Mouse (Mus musculus) midbrain, embryonic 10.5 days (tissue): ENCODE data around the gene Mob1a. TPM values are rescaled to one million over a fixed set of nuclear protein-coding genes. Genes with fewer than 3 reads are reported as not detected.

Source experiments
- DNase-seq: peaks from one replicate; pipeline ENCODE4 v3.0.0-alpha.2; 2017; ENCODE audit warnings: low spot score
- H3K27ac ChIP-seq: fragments of 300-500 bp; sonication (generic); replicated peaks from 2 replicates; pipeline ENCODE4 v1.5.1; 2016; ENCODE audit warnings: mild to moderate bottlenecking
- H3K27me3 ChIP-seq: fragments of 300-500 bp; sonication (generic); 2 replicates; pipeline ENCODE4 v1.6.1; 2016; ENCODE audit warnings: low read depth, mild to moderate bottlenecking; ENCODE audit not compliant: poor library complexity, severe bottlenecking
- H3K36me3 ChIP-seq: fragments of 300-500 bp; sonication (generic); 2 replicates; pipeline ENCODE4 v1.6.1; 2016; ENCODE audit warnings: mild to moderate bottlenecking, moderate library complexity
- H3K4me1 ChIP-seq: fragments of 300-500 bp; sonication (generic); 2 replicates; pipeline ENCODE4 v1.6.1; 2016
- H3K4me3 ChIP-seq: fragments of 300-500 bp; sonication (generic); 2 replicates; pipeline ENCODE4 v1.5.1; 2016; ENCODE audit warnings: mild to moderate bottlenecking, moderate library complexity
- H3K9me3 ChIP-seq: fragments of 300-500 bp; sonication (generic); replicated peaks from 2 replicates; pipeline ENCODE4 v1.6.1; 2016; ENCODE audit warnings: mild to moderate bottlenecking
- WGBS: fragments of 180-500 bp; shearing (Covaris S2); methylation state at CpG from one replicate; pipeline ENCODE4 v1.1.7; 2016; 5-methylcytosine and 5-hydroxymethylcytosine counted together
- polyA plus RNA-seq: library from polyadenylated mRNA; unstranded; fragments of >200 nt; fragmentation: Nextera tagmentation; extraction: Ambion mirVana; gene quantifications from 2 replicates; pipeline ENCODE4 v1.2.1, GENCODE M21; 2016

Gene Mob1a
- 60.4 and 61.5 TPM in 2 replicates for polyA plus RNA-seq

- 2% methylated on average over 61 of the region's 65 CpGs for WGBS
- peak; percentile 94 for DNase-seq
These were observed at the start of gene Mob1a, which contains the start of gene Mthfd2 for GRCm38 (mm10) chr6:83325525-83326393. Mob1a (plus strand) TSS chr6:83326016. Mthfd2 (minus strand) TSS chr6:83325908.

GRCm38 (mm10) chr6:83277151-83277550 is 48.7 kb upstream of the Mob1a start:
- no peak for DNase-seq
- Histone ChIP-seq H3K36me3 (no peaks in the 10 kb centered on the region), H3K4me1 (no peaks in the 10 kb centered on the region), H3K9me3 (no peaks in the 10 kb centered on the region), H3K4me3 (no peak overlapping the region), H3K27ac (no peak overlapping the region), H3K27me3 (no peaks in the 10 kb centered on the region)
- WGBS, result 68% methylated on average over 13 of the region's 13 CpGs

More at GRCm38 (mm10) chr6:83325525-83326393, at the start of gene Mob1a, which contains the start of gene Mthfd2:
- no peaks in the 10 kb centered on the region for H3K9me3 ChIP-seq
- no peaks in the 10 kb centered on the region for H3K27me3 ChIP-seq
- H3K4me3 ChIP-seq, result peak within 1 kb of the TSS; percentile 97
- peak within 1 kb of the TSS; percentile 98 for H3K27ac ChIP-seq
- peaks cover 24% of the 10 kb centered on the region for H3K36me3 ChIP-seq
- H3K4me1 ChIP-seq, result peaks cover 22% of the 10 kb centered on the region

- H3K27ac ChIP-seq, result no peak overlapping the region
- no peaks in the 10 kb centered on the region for H3K4me1 ChIP-seq
- 22% methylated on average over 2 of the region's 2 CpGs for WGBS
- H3K27me3 ChIP-seq, result no peaks in the 10 kb centered on the region
- no peak for DNase-seq
- H3K36me3 ChIP-seq, result no peaks in the 10 kb centered on the region
- no peaks in the 10 kb centered on the region for H3K9me3 ChIP-seq
- H3K4me3 ChIP-seq, result no peak overlapping the region
These were observed 46.9 kb upstream of the Mob1a start for GRCm38 (mm10) chr6:83278881-83279280.

DNA sequence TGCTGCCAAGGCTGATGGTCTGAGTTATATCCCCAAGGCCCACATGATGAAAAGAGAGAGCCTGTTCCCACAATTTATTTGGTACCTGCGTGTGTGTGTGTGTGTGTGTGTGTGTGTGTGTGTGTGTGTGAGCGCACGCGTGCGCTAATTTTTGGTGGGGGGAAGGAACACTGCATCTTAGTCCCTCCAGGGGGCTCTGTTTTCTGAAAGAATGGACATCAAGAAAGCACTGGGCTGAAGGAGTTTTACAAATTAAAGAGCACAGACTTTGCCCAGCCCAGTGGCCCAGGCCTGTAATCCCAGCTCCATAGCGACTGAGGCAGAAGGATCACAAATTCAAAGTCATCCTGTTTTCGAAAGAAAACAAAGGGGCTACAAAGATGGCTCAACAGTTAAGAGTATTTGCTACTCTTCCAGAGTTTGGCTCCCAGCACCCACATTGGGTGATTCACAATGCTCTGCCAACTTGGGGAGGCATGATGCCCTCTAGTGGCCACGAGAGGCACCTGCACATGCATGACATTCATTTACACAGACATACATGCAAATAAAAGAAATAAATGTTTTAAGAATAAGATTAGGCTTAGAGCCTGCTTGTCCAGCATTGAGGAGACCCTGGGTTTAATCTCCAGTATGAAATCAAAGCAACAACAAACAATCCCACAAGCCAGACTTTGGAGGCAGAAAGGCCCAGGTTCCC is 45.4 kb upstream of the Mob1a start:
- 76% methylated on average over 8 of the region's 8 CpGs for WGBS
- Histone ChIP-seq H3K27me3 (no peaks in the 10 kb centered on the region), H3K36me3 (no peaks in the 10 kb centered on the region), H3K27ac (no peak overlapping the region), H3K4me1 (no peaks in the 10 kb centered on the region), H3K4me3 (no peak overlapping the region), H3K9me3 (no peaks in the 10 kb centered on the region)
- DNase-seq, result no peak

DNA sequence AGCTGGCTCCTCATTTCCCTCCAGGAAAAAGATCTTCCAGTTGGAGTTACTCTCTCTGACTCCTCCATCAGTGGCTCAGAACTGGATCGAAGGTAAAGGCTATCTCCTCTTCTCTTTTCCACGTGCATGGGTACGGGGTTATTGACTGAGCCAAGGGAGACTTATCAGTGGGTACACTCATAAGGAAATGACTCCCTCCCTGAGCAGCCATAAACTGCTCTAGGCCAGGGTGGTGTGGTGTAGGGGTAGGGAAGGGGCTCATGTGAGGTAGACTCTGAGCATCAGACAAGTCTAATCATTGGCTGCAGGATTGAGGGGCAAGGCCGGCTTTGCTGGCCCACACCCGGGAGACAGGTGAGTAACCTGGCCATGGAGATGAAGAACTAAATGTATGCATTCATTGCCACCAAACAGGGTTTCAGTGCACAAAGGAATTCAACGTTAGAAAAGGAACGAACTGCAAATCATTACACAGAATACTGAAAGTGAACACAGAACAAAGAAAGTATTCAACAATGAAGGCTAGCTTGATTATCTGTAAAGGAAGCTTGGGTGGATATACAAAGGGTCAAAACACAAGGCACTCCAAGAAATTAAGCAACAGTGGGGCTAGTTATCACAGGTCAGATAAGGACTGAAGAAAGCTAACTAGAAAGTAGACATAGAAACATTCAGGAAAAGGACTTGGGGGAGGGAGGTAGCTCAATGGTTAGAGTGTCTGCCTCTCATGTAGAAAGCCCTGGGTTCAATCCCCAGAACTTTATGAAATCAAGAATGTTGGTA is 25.2 kb upstream of the Mob1a start:
- H3K9me3 ChIP-seq, result no peaks in the 10 kb centered on the region
- H3K27ac ChIP-seq, result no peak overlapping the region
- H3K4me3 ChIP-seq, result no peak overlapping the region
- no peak for DNase-seq
- 90% methylated on average over 7 of the region's 7 CpGs for WGBS
- H3K36me3 ChIP-seq, result peaks cover 22% of the 10 kb centered on the region
- H3K27me3 ChIP-seq, result no peaks in the 10 kb centered on the region
- H3K4me1 ChIP-seq, result peaks cover 10% of the 10 kb centered on the region

DNA sequence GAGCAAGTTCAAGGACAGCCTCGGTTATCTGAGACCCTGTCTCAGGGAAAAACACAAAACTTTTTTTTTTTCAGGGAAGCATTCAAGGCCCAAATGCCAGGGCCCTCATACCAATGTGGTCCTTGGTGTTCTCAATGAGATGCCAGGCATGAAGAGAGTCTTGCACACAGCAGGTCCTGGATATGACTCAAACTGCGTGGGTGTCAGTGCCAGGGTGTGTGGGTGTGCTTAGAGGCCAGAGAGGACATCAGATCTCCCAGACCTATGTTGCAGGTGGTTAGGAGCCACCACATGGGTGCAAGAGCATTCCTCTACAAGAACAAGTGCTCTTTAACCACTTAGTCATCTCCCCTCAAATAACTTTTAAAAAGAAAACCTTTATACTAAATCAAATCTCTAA is 24.5 kb upstream of the Mob1a start:
- Histone ChIP-seq H3K36me3 (peaks cover 28% of the 10 kb centered on the region), H3K27me3 (no peaks in the 10 kb centered on the region), H3K27ac (no peak overlapping the region), H3K9me3 (no peaks in the 10 kb centered on the region), H3K4me1 (peaks cover 10% of the 10 kb centered on the region), H3K4me3 (no peak overlapping the region)
- DNase-seq, result no peak
- 96% methylated on average over 2 of the region's 2 CpGs for WGBS

GRCm38 (mm10) chr6:83302264-83302663 is 23.6 kb upstream of the Mob1a start:
- 86% methylated on average over 5 of the region's 5 CpGs for WGBS
- DNase-seq, result no peak
- Histone ChIP-seq H3K9me3 (no peaks in the 10 kb centered on the region), H3K4me3 (no peak overlapping the region), H3K27me3 (no peaks in the 10 kb centered on the region), H3K36me3 (peaks cover 38% of the 10 kb centered on the region), H3K4me1 (no peaks in the 10 kb centered on the region), H3K27ac (no peak overlapping the region)

DNA sequence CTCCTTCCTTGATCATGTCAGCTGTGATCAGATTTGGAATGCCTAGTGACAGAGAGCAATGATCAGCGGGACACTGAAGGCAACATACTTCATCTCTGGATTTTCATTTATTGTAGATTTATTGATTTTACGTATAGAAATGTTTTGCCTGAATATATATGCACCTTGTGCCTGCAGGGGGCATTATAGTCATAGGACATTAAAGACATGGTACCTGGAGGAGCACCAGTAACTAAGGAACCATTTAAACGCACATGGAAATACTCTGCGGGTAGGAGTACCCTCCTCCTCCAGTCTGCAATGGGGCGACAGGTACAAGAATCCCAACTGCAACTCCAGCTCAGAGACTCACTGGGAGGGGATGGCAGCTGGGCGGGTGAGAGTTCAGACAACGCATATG is 16.8 kb upstream of the Mob1a start:
- 94% methylated on average over 7 of the region's 7 CpGs for WGBS
- Histone ChIP-seq H3K27me3 (no peaks in the 10 kb centered on the region), H3K9me3 (no peaks in the 10 kb centered on the region), H3K4me3 (no peak overlapping the region), H3K36me3 (peaks cover 93% of the 10 kb centered on the region), H3K4me1 (no peaks in the 10 kb centered on the region), H3K27ac (no peak overlapping the region)
- no peak for DNase-seq

- H3K27me3 ChIP-seq, result no peaks in the 10 kb centered on the region
- H3K4me1 ChIP-seq, result peaks cover 15% of the 10 kb centered on the region
- no peak overlapping the region for H3K27ac ChIP-seq
- H3K9me3 ChIP-seq, result no peaks in the 10 kb centered on the region
- DNase-seq, result no peak
- WGBS, result 93% methylated on average over 11 of the region's 11 CpGs
- no peak overlapping the region for H3K4me3 ChIP-seq
- H3K36me3 ChIP-seq, result peaks cover 72% of the 10 kb centered on the region
These were observed 14.6 kb upstream of the Mob1a start for GRCm38 (mm10) chr6:83311206-83311605.

DNA sequence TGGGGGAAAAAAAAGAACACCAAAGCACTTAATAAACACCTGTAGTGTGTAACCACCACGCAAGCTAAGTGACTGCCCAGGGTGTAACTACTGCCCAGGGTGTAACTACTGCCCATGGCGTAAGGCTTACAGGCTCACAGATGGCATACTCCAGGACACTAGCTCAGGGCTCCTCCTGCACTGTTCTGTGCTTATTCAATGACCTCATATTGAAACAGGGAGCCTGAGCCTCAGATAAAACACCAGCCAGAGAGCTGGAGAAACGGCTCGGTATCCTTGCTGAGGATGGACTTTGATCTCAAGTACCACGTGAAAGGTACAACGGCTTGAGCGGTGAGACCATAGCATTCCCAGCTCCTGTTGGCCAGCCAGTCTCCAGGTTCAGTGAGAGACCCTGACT is 13.8 kb upstream of the Mob1a start:
- no peak overlapping the region for H3K27ac ChIP-seq
- H3K27me3 ChIP-seq, result no peaks in the 10 kb centered on the region
- H3K9me3 ChIP-seq, result no peaks in the 10 kb centered on the region
- whole genome bisulfite sequencing, result 94% methylated on average over 7 of the region's 7 CpGs
- peaks cover 24% of the 10 kb centered on the region for H3K4me1 ChIP-seq
- DNase-seq, result no peak
- H3K4me3 ChIP-seq, result no peak overlapping the region
- peaks cover 64% of the 10 kb centered on the region for H3K36me3 ChIP-seq

DNA sequence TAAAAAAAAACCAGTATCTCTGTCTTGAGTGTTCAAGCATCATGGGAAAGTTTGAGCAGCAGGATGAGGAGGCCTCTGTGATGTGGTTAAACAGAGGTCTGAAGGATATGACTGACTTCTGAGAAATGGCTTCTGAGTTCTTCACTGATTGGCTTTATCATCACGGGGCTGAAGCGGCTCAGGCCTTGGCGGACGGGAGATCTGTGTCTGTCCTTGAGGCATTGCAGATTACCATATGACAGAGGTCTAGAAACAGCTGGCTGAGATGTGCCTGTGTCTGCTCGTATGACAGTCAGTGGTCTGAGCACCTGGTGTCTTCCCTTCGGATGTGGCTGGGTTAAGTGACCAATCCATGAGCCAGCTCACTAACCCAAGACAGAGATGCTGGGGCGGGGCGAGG is 13.3 kb upstream of the Mob1a start:
- no peaks in the 10 kb centered on the region for H3K27me3 ChIP-seq
- WGBS, result 91% methylated on average over 8 of the region's 8 CpGs
- no peak overlapping the region for H3K27ac ChIP-seq
- peaks cover 59% of the 10 kb centered on the region for H3K36me3 ChIP-seq
- DNase-seq, result no peak
- peaks cover 25% of the 10 kb centered on the region for H3K4me1 ChIP-seq
- H3K4me3 ChIP-seq, result no peak overlapping the region
- H3K9me3 ChIP-seq, result no peaks in the 10 kb centered on the region

- no peak for DNase-seq
- Histone ChIP-seq H3K27me3 (no peaks in the 10 kb centered on the region), H3K27ac (no peak overlapping the region), H3K4me3 (peak overlapping the region; percentile 99), H3K9me3 (no peaks in the 10 kb centered on the region), H3K4me1 (peaks cover 25% of the 10 kb centered on the region), H3K36me3 (peaks cover 31% of the 10 kb centered on the region)
These were observed 10.5 kb upstream of the Mob1a start for GRCm38 (mm10) chr6:83315293-83315692.
